Comparison of ENCODE assay signal across 7 mouse cellular contexts in the genomic region with DNA sequence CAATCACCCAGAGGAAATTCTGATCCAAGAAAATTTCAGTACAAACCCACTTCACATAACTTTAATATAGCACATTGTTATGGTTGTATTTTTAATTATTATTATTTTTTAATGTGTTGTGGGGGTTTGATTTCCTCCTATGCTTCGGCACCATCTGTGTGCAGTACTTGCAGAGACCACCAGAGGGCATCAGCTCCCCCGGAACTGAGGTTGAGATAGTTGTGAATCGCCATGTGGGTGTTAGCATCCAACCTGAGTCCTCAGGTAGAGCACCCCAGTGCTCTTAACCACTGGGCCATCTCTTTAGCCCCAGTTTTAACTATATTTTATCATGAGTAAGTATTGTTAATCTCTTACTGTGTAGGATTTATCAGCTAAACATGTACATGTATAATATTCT.
DNase-seq lines count a peak whose midpoint lies in the region; ATAC-seq and TF ChIP-seq lines count a peak whose summit lies in the region.

No protein-coding gene starts in this region.

- no peaks in the 10 kb centered on the region for H3K4me1 ChIP-seq in ES-E14 (ENCODE audit: control insufficient read depth in 2 of 2, insufficient read depth in 2 of 2, low read length in 2 of 2, poor library complexity in 1 of 2)

- DNase-seq in layer of hippocampus, adult 2 months (ENCODE audit: low spot score in 2 of 2), result no peak
- DNase-seq in layer of hippocampus, adult 11-12 months (ENCODE audit: low spot score), result no peak
- peak; percentile 38 for DNase-seq in ES-E14 (ENCODE audit: low read depth, low spot score)
- peak; percentile 22 for DNase-seq in c-Kit-positive CD71-negative TER-119-negative erythroid progenitor cells, embryonic 14.5 days (ENCODE audit: low read depth)
- no peak for DNase-seq in urinary bladder, postnatal 36 days (ENCODE audit: low spot score in 2 of 2)
- DNase-seq in left cerebral cortex, postnatal 14 days (ENCODE audit: low spot score in 2 of 2), result no peak

- peak; percentile 65; the same call in 1 of the 2 replicates for ATAC-seq in megakaryocyte-erythroid progenitor cell, adult 5-6 weeks (replicated peaks; ENCODE audit: low FRiP score, low TSS enrichment, poor library complexity, severe bottlenecking)

- intact Hi-C loops in left cerebral cortex, postnatal 14 days (cut with DNase I), result no loop called here

- in situ Hi-C loops in ES-E14 (cut with MboI; ENCODE audit: low sequenced_read_pairs in 2 of 2, unreplicated experiment in 2 of 2), result no loop called here

- no peak overlapping the region for H3K9ac ChIP-seq in ES-E14 (ENCODE audit: insufficient read depth, low read depth, low read length, poor library complexity, severe bottlenecking)

- H3K36me3 ChIP-seq in ES-E14 (ENCODE audit: control insufficient read depth, insufficient read depth, low read length, poor library complexity, severe bottlenecking), result no peaks in the 10 kb centered on the region

- H3K27ac ChIP-seq in layer of hippocampus, adult 2 months, result no peak overlapping the region
- H3K27ac ChIP-seq in ES-E14 (ENCODE audit: insufficient read depth, low read depth, low read length, poor library complexity, severe bottlenecking), result no peak overlapping the region

- peak; percentile 74 for TF ChIP-seq CTCF in layer of hippocampus, adult 2 months (conservative IDR thresholded peaks at IDR 0.05)

- no peak overlapping the region for H3K4me3 ChIP-seq in layer of hippocampus, adult 2 months
- H3K4me3 ChIP-seq in ES-E14 (ENCODE audit: insufficient read depth in 1 of 2, low read depth in 1 of 2, low read length in 2 of 2, poor library complexity in 1 of 2, severe bottlenecking in 1 of 2), result no peak overlapping the region

- H3K9me3 ChIP-seq in ES-E14 (ENCODE audit: control insufficient read depth, insufficient read depth, low read depth, low read length), result no peaks in the 10 kb centered on the region

TF ChIP-seq in ES-E14, 5 proteins besides CTCF, POLR2A, EP300 and RAD21:
- peak; percentile 84 for TF ChIP-seq ZC3H11A (IDR thresholded peaks at IDR 0.05; ENCODE audit: borderline replicate concordance, low read depth, low read length)
- TF ChIP-seq MAFK (IDR thresholded peaks at IDR 0.05; ENCODE audit: insufficient read depth, low read depth, low read length), result no peak
- no peak for TF ChIP-seq HCFC1 (IDR thresholded peaks at IDR 0.05; ENCODE audit: borderline replicate concordance, insufficient read depth, low read length)
- TF ChIP-seq ZNF384 (IDR thresholded peaks at IDR 0.05; ENCODE audit: low read depth, low read length), result no peak
- no peak for TF ChIP-seq CHD2 (IDR thresholded peaks at IDR 0.05; ENCODE audit: low read depth, low read length)

Comparison
In these comparisons a context has a peak if more than half of its experiments do, and no peak if none do; other contexts are left out.
1. DNase-seq: peak in ES-E14 (single experiment) and c-Kit-positive CD71-negative TER-119-negative erythroid progenitor cells, embryonic 14.5 days (single experiment); none in layer of hippocampus, adult 2 months (0 of 2), layer of hippocampus, adult 11-12 months (single experiment), urinary bladder, postnatal 36 days (0 of 2) and left cerebral cortex, postnatal 14 days (0 of 2).